13 mouse cellular contexts compared by ENCODE assay signal in the genomic region with DNA sequence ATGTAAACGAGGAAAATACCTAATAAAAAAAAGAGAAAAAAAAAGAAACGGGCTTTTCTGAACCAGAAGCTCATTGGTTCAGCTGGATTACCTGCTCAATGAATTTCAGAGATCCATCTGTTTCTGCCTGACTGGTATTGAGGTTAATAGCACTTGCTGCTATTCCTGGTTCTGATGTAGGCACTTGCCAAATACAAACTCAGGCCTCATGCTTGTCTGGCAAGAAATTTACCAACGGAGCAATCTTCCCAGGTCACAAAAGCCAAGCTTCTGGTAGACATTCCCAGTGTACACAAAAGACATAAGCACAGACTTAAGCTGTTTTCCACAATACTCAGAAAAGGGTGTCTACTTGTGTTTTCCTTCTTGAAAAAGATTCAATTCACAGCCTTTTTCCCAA.
"Had no signal": no experiment of that assay in that cellular context is flagged by ENCODE, and none has a peak within 500 bp of the region (broad histone marks: within the 10 kb centered on the region; RNA-seq: fewer than 3 reads in every experiment).

No protein-coding gene starts in this region.

- H3K9ac ChIP-seq: limb, embryonic 13.5 days; liver, embryonic 14.5 days; midbrain, embryonic 12.5 days; neural tube, embryonic 15.5 days; stomach, embryonic 15.5 days had no signal

- H3K9me3 ChIP-seq: limb, embryonic 13.5 days; midbrain, embryonic 12.5 days; neural tube, embryonic 15.5 days; stomach, embryonic 15.5 days had no signal

- H3K4me2 ChIP-seq: limb, embryonic 13.5 days; midbrain, embryonic 12.5 days; neural tube, embryonic 15.5 days; stomach, embryonic 15.5 days had no signal

- H3K27me3 ChIP-seq: limb, embryonic 13.5 days; midbrain, embryonic 12.5 days; neural tube, embryonic 15.5 days; stomach, embryonic 15.5 days had no signal

- H3K27ac ChIP-seq: layer of hippocampus, adult 2 months; limb, embryonic 13.5 days; liver, embryonic 14.5 days; midbrain, embryonic 12.5 days; neural tube, embryonic 15.5 days; stomach, embryonic 15.5 days had no signal

- H3K36me3 ChIP-seq: limb, embryonic 13.5 days; midbrain, embryonic 12.5 days; neural tube, embryonic 15.5 days; stomach, embryonic 15.5 days had no signal

- H3K4me1 ChIP-seq: limb, embryonic 13.5 days; stomach, embryonic 15.5 days had no signal

- H3K4me3 ChIP-seq: layer of hippocampus, adult 2 months; limb, embryonic 13.5 days; midbrain, embryonic 12.5 days; myocyte; neural tube, embryonic 15.5 days; stomach, embryonic 15.5 days had no signal

- DNase-seq: kidney, postnatal 10 days; kidney, postnatal 4 days; left cerebral cortex, postnatal 4 days; lung, adult 18-20 months; thymus, adult 2 months; thymus, postnatal 25 days had no signal
